In genomic region chr4:118621781-118622180, GRCm38 (mm10) we compare ENCODE assay signal across 8 mouse cellular contexts. TPM values are rescaled to one million over a fixed set of nuclear protein-coding genes. Genes with fewer than 3 reads are reported as not detected.
DNase-seq lines count a peak whose midpoint lies in the region; ATAC-seq lines count a peak whose summit lies in the region.

No protein-coding gene starts in this region.

- 84% methylated on average over 9 of the region's 9 CpGs for WGBS in kidney, embryonic 15.5 days
- WGBS in embryonic facial prominence, embryonic 11.5 days = 91% methylated on average over 9 of the region's 9 CpGs
- 78% methylated on average over 9 of the region's 9 CpGs for WGBS in intestine, embryonic 16.5 days
- 91% methylated on average over 9 of the region's 9 CpGs for WGBS in midbrain, embryonic 15.5 days

- H3K36me3 ChIP-seq in kidney, embryonic 15.5 days = peaks cover 41% of the 10 kb centered on the region
- H3K36me3 ChIP-seq in embryonic facial prominence, embryonic 11.5 days (replicated peaks; ENCODE audit: control insufficient read depth, insufficient read depth, low read depth, low read length) = peaks cover 5% of the 10 kb centered on the region
- peaks cover 21% of the 10 kb centered on the region for H3K36me3 ChIP-seq in intestine, embryonic 16.5 days (ENCODE audit: control insufficient read depth, insufficient read depth, low read length)
- H3K36me3 ChIP-seq in midbrain, embryonic 15.5 days (replicated peaks) = peaks cover 27% of the 10 kb centered on the region

- H3K27ac ChIP-seq in kidney, embryonic 15.5 days = no peak overlapping the region
- H3K27ac ChIP-seq in embryonic facial prominence, embryonic 11.5 days (replicated peaks; ENCODE audit: low read depth, low read length) = no peak overlapping the region
- no peak overlapping the region for H3K27ac ChIP-seq in intestine, embryonic 16.5 days (ENCODE audit: low read length)
- H3K27ac ChIP-seq in midbrain, embryonic 15.5 days = no peak overlapping the region

- no peaks in the 10 kb centered on the region for H3K27me3 ChIP-seq in kidney, embryonic 15.5 days
- no peaks in the 10 kb centered on the region for H3K27me3 ChIP-seq in embryonic facial prominence, embryonic 11.5 days (ENCODE audit: control insufficient read depth, insufficient read depth, low read length)
- H3K27me3 ChIP-seq in intestine, embryonic 16.5 days (replicated peaks; ENCODE audit: control insufficient read depth, insufficient read depth, low read length) = no peaks in the 10 kb centered on the region
- H3K27me3 ChIP-seq in midbrain, embryonic 15.5 days (replicated peaks) = no peaks in the 10 kb centered on the region

- ATAC-seq in kidney, embryonic 15.5 days (replicated peaks; ENCODE audit: low FRiP score) = no peak
- ATAC-seq in embryonic facial prominence, embryonic 11.5 days (replicated peaks; ENCODE audit: insufficient number of reproducible peaks, low FRiP score, low TSS enrichment, low read depth) = no peak
- ATAC-seq in intestine, embryonic 16.5 days = no peak
- ATAC-seq in midbrain, embryonic 15.5 days (replicated peaks) = no peak

- H3K4me3 ChIP-seq in kidney, embryonic 15.5 days (replicated peaks) = peak overlapping the region; percentile 84
- H3K4me3 ChIP-seq in embryonic facial prominence, embryonic 11.5 days (ENCODE audit: low read depth, low read length) = peak overlapping the region; percentile 75
- peak overlapping the region; percentile 87 for H3K4me3 ChIP-seq in intestine, embryonic 16.5 days (ENCODE audit: low read length)
- H3K4me3 ChIP-seq in midbrain, embryonic 15.5 days = peak overlapping the region; percentile 62

- H3K9ac ChIP-seq in kidney, embryonic 15.5 days = peak overlapping the region; percentile 65
- no peak overlapping the region for H3K9ac ChIP-seq in embryonic facial prominence, embryonic 11.5 days (replicated peaks; ENCODE audit: low read length)
- H3K9ac ChIP-seq in intestine, embryonic 16.5 days (ENCODE audit: low read depth, low read length) = peak overlapping the region; percentile 86
- H3K9ac ChIP-seq in midbrain, embryonic 15.5 days = no peak overlapping the region

- no peak for DNase-seq in kidney, postnatal 4 days
- no peak for DNase-seq in embryonic facial prominence, embryonic 11.5 days (ENCODE audit: low spot score)
- DNase-seq in right cerebral cortex, adult 18-20 months = no peak
- DNase-seq in spleen, adult 18-20 months = no peak
- DNase-seq in cerebellum, postnatal 36 days = no peak

- H3K4me2 ChIP-seq in kidney, embryonic 15.5 days = peak overlapping the region; percentile 71
- peak overlapping the region; percentile 86 for H3K4me2 ChIP-seq in embryonic facial prominence, embryonic 11.5 days (ENCODE audit: low read depth, low read length)
- H3K4me2 ChIP-seq in intestine, embryonic 16.5 days (ENCODE audit: low read depth, low read length) = peak overlapping the region; percentile 94
- peak overlapping the region; percentile 94 for H3K4me2 ChIP-seq in midbrain, embryonic 15.5 days

- H3K4me1 ChIP-seq in kidney, embryonic 15.5 days = peaks cover 11% of the 10 kb centered on the region
- no peaks in the 10 kb centered on the region for H3K4me1 ChIP-seq in embryonic facial prominence, embryonic 11.5 days (ENCODE audit: control insufficient read depth, insufficient read depth, low read length)
- peaks cover 7% of the 10 kb centered on the region for H3K4me1 ChIP-seq in intestine, embryonic 16.5 days (ENCODE audit: control insufficient read depth, insufficient read depth, low read length)
- peaks cover 12% of the 10 kb centered on the region for H3K4me1 ChIP-seq in midbrain, embryonic 15.5 days

- no peaks in the 10 kb centered on the region for H3K9me3 ChIP-seq in kidney, embryonic 15.5 days (replicated peaks)
- H3K9me3 ChIP-seq in embryonic facial prominence, embryonic 11.5 days (replicated peaks; ENCODE audit: control insufficient read depth, low read length) = no peaks in the 10 kb centered on the region
- H3K9me3 ChIP-seq in intestine, embryonic 16.5 days (ENCODE audit: control insufficient read depth, low read length) = no peaks in the 10 kb centered on the region
- H3K9me3 ChIP-seq in midbrain, embryonic 15.5 days = no peaks in the 10 kb centered on the region

RNA-seq across cellular contexts. Expression of gene Ebna1bp2, which starts 1.2 kb away (rescaled TPM):
- 148 and 163 TPM in 2 replicates for polyA plus RNA-seq in kidney, embryonic 15.5 days (2015; fragmentation: Nextera tagmentation; extraction: Ambion mirVana)
- polyA plus RNA-seq in embryonic facial prominence, embryonic 11.5 days (2014; fragmentation: Nextera tagmentation; extraction: Ambion mirVana) = 180 and 191 TPM in 2 replicates
- 105 and 118 TPM in 2 replicates for polyA plus RNA-seq in intestine, embryonic 16.5 days (2015; fragmentation: Nextera tagmentation; extraction: Ambion mirVana)
- polyA plus RNA-seq in midbrain, embryonic 15.5 days (2015; fragmentation: Nextera tagmentation; extraction: Ambion mirVana) = 88.3 and 91.6 TPM in 2 replicates

RNA-seq across cellular contexts. Expression of gene Cfap57, which starts 1.2 kb away (rescaled TPM):
- 0.21 and 0.22 TPM in 2 replicates for polyA plus RNA-seq in kidney, embryonic 15.5 days (2015; fragmentation: Nextera tagmentation; extraction: Ambion mirVana)
- 0.42 and 0.79 TPM in 2 replicates for polyA plus RNA-seq in embryonic facial prominence, embryonic 11.5 days (2014; fragmentation: Nextera tagmentation; extraction: Ambion mirVana)
- 0.97 and 1.0 TPM in 2 replicates for polyA plus RNA-seq in intestine, embryonic 16.5 days (2015; fragmentation: Nextera tagmentation; extraction: Ambion mirVana)
- 2.1 and 2.3 TPM in 2 replicates for polyA plus RNA-seq in midbrain, embryonic 15.5 days (2015; fragmentation: Nextera tagmentation; extraction: Ambion mirVana)

RNA-seq across cellular contexts. Expression of gene Olfr62, which starts 37.0 kb away (rescaled TPM):
- polyA plus RNA-seq in kidney, embryonic 15.5 days (2015; fragmentation: Nextera tagmentation; extraction: Ambion mirVana) = not detected in 2 replicates
- not detected in 2 replicates for polyA plus RNA-seq in embryonic facial prominence, embryonic 11.5 days (2014; fragmentation: Nextera tagmentation; extraction: Ambion mirVana)
- not detected in 2 replicates for polyA plus RNA-seq in intestine, embryonic 16.5 days (2015; fragmentation: Nextera tagmentation; extraction: Ambion mirVana)
- not detected in 2 replicates for polyA plus RNA-seq in midbrain, embryonic 15.5 days (2015; fragmentation: Nextera tagmentation; extraction: Ambion mirVana)

Comparison
In these comparisons a context has a peak if more than half of its experiments do, and no peak if none do; other contexts are left out.
1. H3K9ac ChIP-seq: peak in kidney, embryonic 15.5 days (single experiment) and intestine, embryonic 16.5 days (single experiment); none in embryonic facial prominence, embryonic 11.5 days (single experiment) and midbrain, embryonic 15.5 days (single experiment).
2. Peak in every context shown above with its lines, with median percentiles within 50 percentile points of each other: H3K4me2 ChIP-seq and H3K4me3 ChIP-seq.